Mouse (Mus musculus) intestine, postnatal 0 days (tissue): ENCODE measurements around the gene Hs3st1. TPM values are rescaled to one million over a fixed set of nuclear protein-coding genes. Genes with fewer than 3 reads are reported as not detected.

Source experiments
- ATAC-seq: fragments of 200-750 bp; cut with Nextera tagmentation; 2 replicates; pipeline ENCODE4 v1.8.0; 2017; ENCODE audit warnings: mild to moderate bottlenecking, moderate TSS enrichment, moderate library complexity
- H3K27ac ChIP-seq: fragments of 300-500 bp; sonication (generic); 2 replicates; pipeline ENCODE4 v1.5.1; 2014; ENCODE audit warnings: mild to moderate bottlenecking, low read depth, low read length, moderate library complexity
- H3K27me3 ChIP-seq: fragments of 300-500 bp; sonication (generic); replicated peaks from 2 replicates; pipeline ENCODE4 v1.6.1; 2014; ENCODE audit warnings: low read length, mixed read lengths; ENCODE audit not compliant: control insufficient read depth, insufficient read depth
- H3K36me3 ChIP-seq: fragments of 300-500 bp; sonication (generic); 2 replicates; pipeline ENCODE4 v1.6.1; 2014; ENCODE audit warnings: mild to moderate bottlenecking, moderate library complexity; ENCODE audit not compliant: control insufficient read depth, insufficient read depth
- H3K4me1 ChIP-seq: fragments of 300-500 bp; sonication (generic); replicated peaks from 2 replicates; pipeline ENCODE4 v1.6.1; 2014; ENCODE audit warnings: antibody characterized with exemption, low read length, mixed read lengths; ENCODE audit not compliant: control insufficient read depth, insufficient read depth
- H3K4me2 ChIP-seq: fragments of 300-500 bp; sonication (generic); replicated peaks from 2 replicates; pipeline ENCODE4 v1.6.1; 2014; ENCODE audit warnings: low read depth, mild to moderate bottlenecking, moderate library complexity
- H3K4me3 ChIP-seq: fragments of 300-500 bp; sonication (generic); 2 replicates; pipeline ENCODE4 v1.5.1; 2014; ENCODE audit warnings: low read depth, low read length
- H3K9ac ChIP-seq: fragments of 300-500 bp; sonication (generic); 2 replicates; pipeline ENCODE4 v1.6.1; 2014; ENCODE audit warnings: mild to moderate bottlenecking, low read depth, low read length
- H3K9me3 ChIP-seq: fragments of 300-500 bp; sonication (generic); 2 replicates; pipeline ENCODE4 v1.6.1; 2016; ENCODE audit warnings: mixed run types; ENCODE audit not compliant: control insufficient read depth
- CTCF ChIP-seq: sonication (generic); IDR thresholded peaks from 2 replicates; pipeline ENCODE4 v1.5.1; 2016; ENCODE audit warnings: low read depth, mild to moderate bottlenecking, control low read depth, antibody characterized with exemption, moderate library complexity
- WGBS: fragments of 180-500 bp; shearing (Covaris S2); extraction: QIAGEN DNeasy Blood & Tissue Kit; methylation state at CpG from one replicate; pipeline ENCODE4 v1.1.7; 2014; 5-methylcytosine and 5-hydroxymethylcytosine counted together
- polyA plus RNA-seq: library from polyadenylated mRNA; unstranded; fragments of >200 nt; fragmentation: Nextera tagmentation; extraction: Ambion mirVana; gene quantifications from 2 replicates; pipeline ENCODE4 v1.2.1, GENCODE M21; 2015

The Hs3st1 gene
- polyA plus RNA-seq, 1 experiment from 2014 or later: 8.5 TPM

GRCm38 (mm10) chr5:39638926-39639325 lies 116.3 kb downstream of the Hs3st1 start:
- Histone ChIP-seq H3K27ac (no peak overlapping the region), H3K36me3 (no peaks in the 10 kb centered on the region), H3K4me3 (no peak overlapping the region), H3K9me3 (no peaks in the 10 kb centered on the region), H3K27me3 (no peaks in the 10 kb centered on the region), H3K4me1 (no peaks in the 10 kb centered on the region), H3K9ac (no peak overlapping the region), H3K4me2 (no peak overlapping the region)
- ATAC-seq: no peak
- WGBS: 82% methylated on average over 5 of the region's 5 CpGs
- TF ChIP-seq CTCF: no peak

DNA sequence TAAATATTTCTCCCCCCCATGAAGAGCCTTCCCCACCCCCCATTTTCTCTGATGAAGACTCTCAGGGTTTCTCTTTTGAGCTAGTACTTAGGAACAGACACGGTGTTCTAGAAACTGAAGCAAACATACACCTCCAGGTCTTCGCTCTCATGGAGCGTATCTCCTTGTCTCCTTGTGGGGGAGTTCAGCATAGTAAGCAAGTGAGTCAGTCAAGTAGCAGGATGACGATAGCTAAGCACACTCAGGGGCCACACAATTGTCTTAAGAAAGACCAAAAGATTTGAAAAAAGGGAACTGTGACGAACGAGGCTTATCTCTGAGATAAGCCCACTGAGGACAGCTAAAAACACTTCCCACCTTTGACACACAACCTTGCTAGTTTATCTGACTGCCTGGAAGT lies 117.4 kb downstream of the Hs3st1 start:
- Histone ChIP-seq H3K4me1 (no peaks in the 10 kb centered on the region), H3K27me3 (no peaks in the 10 kb centered on the region), H3K4me3 (no peak overlapping the region), H3K36me3 (no peaks in the 10 kb centered on the region), H3K4me2 (no peak overlapping the region), H3K27ac (no peak overlapping the region), H3K9ac (no peak overlapping the region), H3K9me3 (no peaks in the 10 kb centered on the region)
- ATAC-seq: no peak
- WGBS: 60% methylated on average over 6 of the region's 6 CpGs
- TF ChIP-seq CTCF: no peak

- no peak for ATAC-seq
- H3K4me2 ChIP-seq: no peak overlapping the region
- no peak overlapping the region for H3K4me3 ChIP-seq
- H3K27ac ChIP-seq: no peak overlapping the region
- H3K36me3 ChIP-seq: no peaks in the 10 kb centered on the region
- TF ChIP-seq CTCF: no peak
- no peaks in the 10 kb centered on the region for H3K27me3 ChIP-seq
- no peaks in the 10 kb centered on the region for H3K4me1 ChIP-seq
- 84% methylated on average over 3 of the region's 3 CpGs for WGBS
- no peaks in the 10 kb centered on the region for H3K9me3 ChIP-seq
- H3K9ac ChIP-seq: no peak overlapping the region
These were observed 119.2 kb downstream of the Hs3st1 start for GRCm38 (mm10) chr5:39636090-39636489.

- ATAC-seq: no peak
- Histone ChIP-seq H3K27ac (no peak overlapping the region), H3K9ac (no peak overlapping the region), H3K9me3 (no peaks in the 10 kb centered on the region), H3K27me3 (no peaks in the 10 kb centered on the region), H3K36me3 (no peaks in the 10 kb centered on the region), H3K4me1 (no peaks in the 10 kb centered on the region), H3K4me3 (no peak overlapping the region), H3K4me2 (no peak overlapping the region)
- no peak for TF ChIP-seq CTCF
- 89% methylated on average over 8 of the region's 8 CpGs for WGBS
These were observed 120.8 kb downstream of the Hs3st1 start for GRCm38 (mm10) chr5:39634300-39635047.

- ATAC-seq: no peak
- no peak overlapping the region for H3K4me3 ChIP-seq
- WGBS: 36% methylated on average over 1 of the region's 1 CpGs
- H3K27me3 ChIP-seq: no peaks in the 10 kb centered on the region
- H3K4me1 ChIP-seq: no peaks in the 10 kb centered on the region
- H3K9ac ChIP-seq: no peak overlapping the region
- TF ChIP-seq CTCF: peak; percentile 68
- no peaks in the 10 kb centered on the region for H3K9me3 ChIP-seq
- H3K36me3 ChIP-seq: no peaks in the 10 kb centered on the region
- H3K4me2 ChIP-seq: no peak overlapping the region
- H3K27ac ChIP-seq: no peak overlapping the region
These were observed 122.1 kb downstream of the Hs3st1 start for GRCm38 (mm10) chr5:39633206-39633605.

DNA sequence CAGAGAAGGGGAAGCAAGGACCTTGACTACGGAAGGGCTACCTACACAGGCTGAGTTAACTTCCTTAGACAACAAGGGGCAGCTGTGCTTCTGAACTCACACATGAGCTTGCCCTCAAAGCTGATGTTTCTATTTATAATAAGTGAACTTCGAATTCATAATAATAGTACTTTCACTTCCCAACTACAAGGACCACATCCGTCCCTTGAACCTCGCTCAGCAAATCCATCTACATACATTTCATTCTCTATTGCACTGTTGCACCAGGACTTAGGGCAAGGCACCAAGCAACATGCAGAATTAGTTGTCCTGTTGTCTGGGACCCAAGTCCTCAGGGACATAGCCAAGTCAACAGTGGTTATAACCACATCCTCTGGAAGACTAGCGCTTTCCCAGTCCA lies 124.4 kb downstream of the Hs3st1 start:
- Histone ChIP-seq H3K36me3 (no peaks in the 10 kb centered on the region), H3K27me3 (no peaks in the 10 kb centered on the region), H3K4me3 (no peak overlapping the region), H3K9ac (no peak overlapping the region), H3K9me3 (no peaks in the 10 kb centered on the region), H3K27ac (no peak overlapping the region), H3K4me1 (no peaks in the 10 kb centered on the region), H3K4me2 (no peak overlapping the region)
- 84% methylated on average over 5 of the region's 5 CpGs for WGBS
- no peak for TF ChIP-seq CTCF
- ATAC-seq: no peak
